Mouse (Mus musculus): ENCODE measurements at regions not wholly inside any gene's neighbourhood (a gene's known extent, or its start where the extent isn't known, plus 50 kb on each side); places are given as distances from the start of the nearest gene placed in this dataset.
A peak's percentile ranks its signal among the peaks of the same experiment; 100 is the strongest.

DNA sequence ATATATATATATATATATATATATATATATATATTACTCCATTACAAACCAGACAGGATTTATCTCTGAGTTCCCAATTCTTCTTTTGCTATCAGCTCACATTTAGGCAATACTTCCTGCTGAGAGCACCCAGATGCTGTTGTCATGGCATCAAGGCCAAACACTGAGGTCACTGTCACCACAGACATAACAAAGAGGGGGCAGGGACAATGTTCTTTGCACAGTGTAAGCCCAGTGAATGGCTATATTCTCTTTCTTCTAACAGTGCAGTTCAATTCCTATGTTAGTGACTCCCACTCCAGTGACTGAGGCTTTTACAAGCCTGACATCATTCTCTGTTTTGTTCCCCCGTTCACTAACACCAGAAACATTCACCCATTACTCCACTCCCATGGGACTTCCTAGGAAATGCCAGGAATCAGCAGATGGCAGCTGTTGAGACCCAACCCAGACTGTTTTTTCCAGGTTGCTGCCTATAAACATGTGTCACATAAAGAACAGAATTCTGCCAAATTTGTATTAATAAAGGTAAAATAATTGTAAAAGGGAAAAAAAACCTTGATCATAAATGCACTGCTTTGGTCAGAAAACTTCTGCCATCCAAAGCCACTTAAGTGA, 289.5 kb downstream of the Slc22a22 start:
- intact Hi-C loops (cut with DNase I), result no loop called here
- DNase-seq, result no peak

DNA sequence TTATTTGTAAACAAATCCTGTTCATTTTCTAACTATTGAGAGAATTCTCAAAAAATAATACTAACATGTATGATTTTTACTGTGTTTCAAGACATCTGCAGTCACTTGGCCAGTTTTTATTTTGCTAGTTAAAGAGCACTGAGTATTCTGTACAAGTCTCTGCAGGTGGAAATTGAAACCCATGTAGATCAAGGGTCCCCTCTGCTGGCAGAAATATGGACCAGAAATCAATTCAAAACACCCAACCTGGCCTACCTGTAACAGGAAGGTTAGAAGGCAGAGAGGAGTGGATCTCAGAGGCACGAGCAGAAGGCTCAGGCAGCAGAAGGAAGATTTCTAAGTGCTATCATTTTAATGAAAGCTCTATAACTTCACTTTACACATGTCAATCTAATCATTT, 298.3 kb downstream of the Slc22a22 start:
- no peak for DNase-seq
- intact Hi-C loops (cut with DNase I), result no loop called here

DNA sequence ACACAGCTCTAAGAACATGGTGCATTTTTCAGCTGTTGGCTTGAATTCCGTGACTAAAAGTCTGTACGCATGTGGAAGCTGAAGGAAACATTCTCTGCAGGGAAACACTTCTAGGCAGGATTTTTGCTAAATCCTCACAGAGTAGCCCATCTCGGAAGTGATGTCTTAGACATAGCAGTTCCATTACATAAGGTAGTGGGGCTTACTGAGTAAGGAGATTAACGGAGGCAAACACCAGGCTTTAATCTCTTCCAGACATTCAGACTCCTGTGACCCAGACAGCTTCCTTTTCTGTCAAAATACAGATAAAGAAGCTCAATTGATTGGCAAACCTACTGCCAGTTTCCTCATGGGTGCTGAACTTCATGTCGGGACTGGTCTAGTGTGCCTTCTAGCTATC, 304.7 kb downstream of the Slc22a22 start:
- intact Hi-C loops (cut with DNase I), result no loop called here
- no peak for DNase-seq

GRCm38 (mm10) chr15:57162401-57163343, 314.8 kb downstream of the Slc22a22 start:
- DNase-seq, result no peak
- intact Hi-C loops (cut with DNase I), result no loop called here

DNA sequence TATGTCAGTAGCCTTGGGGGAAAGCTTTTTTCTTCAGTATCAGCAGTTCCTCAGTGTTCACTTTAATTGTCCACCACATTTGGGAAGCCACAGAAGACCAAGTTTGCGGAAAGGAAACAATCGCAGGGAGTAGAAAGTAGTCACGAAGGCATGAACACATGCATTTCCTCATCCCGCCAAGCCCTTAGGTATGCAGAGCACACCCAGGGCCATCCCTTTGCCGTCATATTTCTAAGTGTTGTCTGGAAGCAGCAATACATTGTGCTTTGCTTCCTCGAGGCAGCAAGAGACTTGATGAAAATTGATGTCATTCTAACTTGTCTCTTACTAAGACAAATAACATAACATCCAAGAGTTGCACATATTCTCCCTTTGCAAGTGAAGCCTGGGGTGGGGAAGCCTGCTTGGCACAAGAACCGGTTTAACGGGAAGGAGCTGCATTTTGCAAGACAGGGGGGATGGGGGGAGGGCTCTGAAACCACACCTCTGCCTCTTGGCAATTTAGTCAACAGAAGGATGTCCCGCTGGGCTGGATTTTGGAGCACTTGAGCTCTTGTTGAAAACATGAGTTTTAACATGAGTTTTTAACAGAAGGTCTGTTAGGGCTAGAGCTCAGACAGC, 337.2 kb downstream of the Slc22a22 start:
- peak; percentile 11 to 14 for DNase-seq
- intact Hi-C loops (cut with DNase I), result no loop called here

GRCm38 (mm10) chr15:57104711-57105110, 372.7 kb downstream of the Slc22a22 start:
- intact Hi-C loops (cut with DNase I), result no loop called here
- no peak for DNase-seq

DNA sequence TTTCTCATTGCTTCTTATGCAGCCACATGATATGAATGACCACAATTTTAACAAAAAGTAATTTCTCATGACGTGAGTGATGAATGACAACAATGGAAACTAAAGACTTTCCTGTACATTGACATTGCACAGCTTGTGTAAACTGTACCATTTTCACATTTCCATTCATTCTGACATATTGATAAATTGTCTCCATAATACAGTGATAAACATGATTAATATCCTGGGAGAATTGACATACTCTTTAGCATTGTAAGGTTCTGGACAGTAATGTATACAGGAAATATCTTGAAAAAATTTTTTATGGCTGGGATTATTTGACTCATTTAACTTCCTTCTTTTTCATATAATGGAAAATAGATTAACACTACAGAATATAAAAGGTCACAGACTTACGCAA, 380.1 kb downstream of the Slc22a22 start:
- no peak for DNase-seq
- intact Hi-C loops (cut with DNase I), result no loop called here

- intact Hi-C loops (cut with DNase I), result no loop called here
- DNase-seq, result no peak
Measured at GRCm38 (mm10) chr15:57079806-57080205, 397.6 kb downstream of the Slc22a22 start.

DNA sequence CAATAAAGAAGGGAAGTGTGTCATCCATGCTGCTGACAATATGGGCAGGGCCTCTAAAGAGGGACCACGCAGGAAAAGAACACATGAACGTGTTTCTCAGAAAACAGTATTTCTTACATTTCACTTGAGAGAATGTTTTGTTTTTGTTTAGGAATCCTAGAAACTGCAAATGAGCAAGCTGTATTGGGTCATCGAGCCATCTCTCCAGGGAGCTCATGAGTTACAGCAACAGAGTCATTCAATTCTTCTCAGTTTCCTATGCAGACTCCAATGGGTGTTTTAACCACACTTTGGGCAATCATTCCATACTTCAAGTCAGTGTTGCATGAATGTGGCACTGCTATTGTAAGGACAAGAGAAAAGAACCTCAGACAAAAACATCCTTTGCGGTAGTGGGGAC, 403.6 kb downstream of the Slc22a22 start:
- intact Hi-C loops (cut with DNase I), result no loop called here
- no peak for DNase-seq

- DNase-seq, result no peak
- intact Hi-C loops (cut with DNase I), result no loop called here
Measured at GRCm38 (mm10) chr15:57061502-57061901, 415.9 kb downstream of the Slc22a22 start.

DNA sequence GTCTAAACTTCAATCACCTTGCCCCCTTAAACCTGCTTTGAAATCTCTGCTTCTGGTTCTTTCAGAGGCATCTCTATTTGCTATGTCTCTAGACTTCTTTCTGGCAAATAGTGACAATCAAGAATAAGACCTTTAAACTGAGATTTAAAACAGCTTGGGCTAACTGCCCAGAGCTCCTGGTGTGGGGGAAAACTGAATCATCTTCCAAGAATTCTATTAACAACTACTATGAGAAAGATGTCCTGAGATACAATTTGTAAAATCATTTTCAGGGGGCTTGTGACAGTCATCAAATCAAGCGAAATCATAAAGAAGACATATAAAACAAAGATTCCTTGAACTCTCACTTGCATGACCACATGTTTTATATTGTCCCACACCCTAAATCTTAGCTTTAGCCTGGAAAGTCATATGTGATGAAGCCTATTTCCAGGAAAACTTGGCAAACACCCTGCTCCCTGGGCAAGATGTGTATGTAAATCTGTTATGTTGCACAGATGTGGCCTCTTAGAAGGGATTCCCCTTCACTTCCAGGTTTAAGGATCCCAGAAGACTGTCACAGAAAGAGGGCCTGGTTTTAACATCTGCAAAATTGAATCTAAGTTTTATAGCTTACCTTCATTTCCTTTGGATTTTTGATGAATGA, 417.8 kb downstream of the Slc22a22 start:
- intact Hi-C loops (cut with DNase I), result no loop called here
- DNase-seq, result no peak

DNA sequence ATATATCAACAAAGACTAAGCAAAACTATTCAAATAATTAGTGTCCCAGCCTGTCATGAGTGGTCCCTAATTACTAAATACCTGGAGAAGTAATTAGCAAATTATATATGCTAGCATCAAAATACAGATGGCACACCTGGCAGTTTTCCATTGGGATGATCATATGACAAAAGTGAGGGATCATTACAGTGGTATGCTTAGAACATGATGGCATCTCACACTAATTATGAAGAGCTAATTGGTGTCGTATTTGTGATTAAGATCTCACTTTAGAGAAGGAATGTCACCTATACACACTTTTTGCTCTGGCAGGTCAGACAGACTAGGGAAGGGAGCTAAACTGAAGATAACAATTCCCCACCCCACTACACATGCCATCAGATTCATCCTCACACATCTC, 425.1 kb downstream of the Slc22a22 start:
- no peak for DNase-seq

DNA sequence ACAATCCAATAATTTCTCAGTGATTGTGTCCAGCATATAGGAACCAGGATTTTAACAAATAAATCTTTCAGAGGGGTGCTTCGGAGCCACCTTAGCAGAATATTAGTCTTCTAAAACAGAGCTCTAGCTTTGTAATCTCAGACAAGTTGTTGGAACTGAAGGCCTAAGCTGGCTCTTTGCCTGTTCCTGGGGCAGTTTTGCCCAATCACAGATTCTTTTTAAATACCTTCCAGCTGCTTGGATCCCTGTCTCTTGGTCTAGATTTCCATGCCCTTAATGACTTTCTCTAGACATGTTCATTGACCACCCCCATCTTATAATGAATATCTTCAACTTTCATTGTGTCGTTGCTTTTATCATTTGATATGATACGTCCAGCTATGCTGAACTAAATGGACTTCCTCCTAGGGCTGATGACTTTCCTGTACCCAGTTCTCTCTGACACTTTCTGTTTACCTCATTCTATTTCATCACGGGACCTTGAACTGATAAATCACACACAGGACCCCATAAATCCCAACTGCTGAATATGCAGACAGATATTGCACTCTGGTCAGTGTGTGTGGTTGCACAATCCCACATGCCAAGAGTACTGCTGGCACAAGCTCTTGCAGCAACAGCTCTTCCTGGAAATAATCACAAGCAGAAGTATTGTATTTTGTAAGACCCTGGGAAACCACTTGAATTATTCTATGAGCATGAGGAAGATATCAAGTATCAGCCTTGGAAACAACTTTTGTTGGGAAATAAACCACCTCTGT, 440.4 kb downstream of the Slc22a22 start:
- intact Hi-C loops (cut with DNase I), result no loop called here
- DNase-seq, result no peak

More for the DNA sequence above, 425.1 kb downstream of the Slc22a22 start:
- intact Hi-C loops (cut with DNase I), result no loop called here

- no peak for DNase-seq
- intact Hi-C loops (cut with DNase I), result no loop called here
Measured at GRCm38 (mm10) chr15:57033012-57033411, 444.4 kb downstream of the Slc22a22 start.

All from gastrocnemius, postnatal 36 days (tissue).